In genomic region chr5:99359251-99359650, GRCm38 (mm10) we compare ENCODE assay signal across 17 mouse cellular contexts.
"Had no signal": no experiment of that assay in that cellular context is flagged by ENCODE, and none has a peak within 500 bp of the region (broad histone marks: within the 10 kb centered on the region; RNA-seq: fewer than 3 reads in every experiment).

No protein-coding gene starts in this region.

- H3K9ac ChIP-seq: liver, embryonic 14.5 days; lung, embryonic 15.5 days; midbrain, embryonic 13.5 days; neural tube, embryonic 12.5 days had no signal

- H3K4me3 ChIP-seq: lung, embryonic 15.5 days; midbrain, embryonic 10.5 days; midbrain, embryonic 13.5 days; neural tube, embryonic 12.5 days had no signal

- H3K27me3 ChIP-seq: lung, embryonic 15.5 days; midbrain, embryonic 13.5 days; neural tube, embryonic 12.5 days had no signal

- H3K4me1 ChIP-seq: midbrain, embryonic 10.5 days; midbrain, embryonic 13.5 days; neural tube, embryonic 12.5 days had no signal

- H3K4me2 ChIP-seq: lung, embryonic 15.5 days; midbrain, embryonic 13.5 days; neural tube, embryonic 12.5 days had no signal

- DNase-seq: lung, adult 2 months; lung, postnatal 14 days; lung, postnatal 36 days; right cerebral cortex, postnatal 14 days; right cerebral cortex, postnatal 4 days; spleen, adult 18-20 months; thymus, adult 18-20 months; thymus, postnatal 14 days; thymus, postnatal 36 days had no signal

- H3K36me3 ChIP-seq: lung, embryonic 15.5 days; midbrain, embryonic 10.5 days; midbrain, embryonic 13.5 days; neural tube, embryonic 12.5 days had no signal

- H3K9me3 ChIP-seq: lung, embryonic 15.5 days; midbrain, embryonic 10.5 days; midbrain, embryonic 13.5 days; neural tube, embryonic 12.5 days had no signal

- H3K27ac ChIP-seq: liver, embryonic 14.5 days; lung, embryonic 15.5 days; macrophage; midbrain, embryonic 10.5 days; midbrain, embryonic 13.5 days; neural tube, embryonic 12.5 days had no signal

- ATAC-seq: lung, postnatal 0 days; midbrain, embryonic 13.5 days; midbrain, embryonic 16.5 days had no signal
